Mouse (Mus musculus): Measurements from ENCODE around the gene Tmtc2.

- TF ChIP-seq POLR2A (IDR thresholded peaks at IDR 0.05; ENCODE audit: control insufficient read depth, low read depth, low read length) = no peak
- TF ChIP-seq CTCF (IDR thresholded peaks at IDR 0.05; ENCODE audit: control insufficient read depth, insufficient read depth, insufficient replicate concordance, low read depth, low read length) = no peak
These were observed 16.7 kb downstream of the Tmtc2 start for GRCm38 (mm10) chr10:105557581-105557980.
